Mouse (Mus musculus): Measurements from ENCODE around the gene Krtcap3. TPM values are rescaled to one million over a fixed set of nuclear protein-coding genes. Genes with fewer than 3 reads are reported as not detected.

Krtcap3 gene
- 45.4 TPM for polyA plus RNA-seq (2017; shearing (Covaris generic))

GRCm38 (mm10) chr5:31251541-31252101 is at the start of gene Krtcap3:
Gene Krtcap3, plus strand, starts transcription at chr5:31251691.

GRCm38 (mm10) chr5:31201742-31202590 is 49.5 kb upstream of the Krtcap3 start, which contains the start of gene Zfp513:
Gene Zfp513, minus strand, starts transcription at chr5:31202303.

GRCm38 (mm10) chr5:31220448-31221303 is 30.8 kb upstream of the Krtcap3 start, which contains the start of gene Ppm1g:
Gene Ppm1g, minus strand, starts transcription at chr5:31220687.

GRCm38 (mm10) chr5:31240637-31241521 is 10.6 kb upstream of the Krtcap3 start, which contains the start of the genes Nrbp1 and Gm9970:
Gene Nrbp1, plus strand, starts transcription at chr5:31240864.
Gene Gm9970, minus strand, starts transcription at chr5:31241232.

DNA sequence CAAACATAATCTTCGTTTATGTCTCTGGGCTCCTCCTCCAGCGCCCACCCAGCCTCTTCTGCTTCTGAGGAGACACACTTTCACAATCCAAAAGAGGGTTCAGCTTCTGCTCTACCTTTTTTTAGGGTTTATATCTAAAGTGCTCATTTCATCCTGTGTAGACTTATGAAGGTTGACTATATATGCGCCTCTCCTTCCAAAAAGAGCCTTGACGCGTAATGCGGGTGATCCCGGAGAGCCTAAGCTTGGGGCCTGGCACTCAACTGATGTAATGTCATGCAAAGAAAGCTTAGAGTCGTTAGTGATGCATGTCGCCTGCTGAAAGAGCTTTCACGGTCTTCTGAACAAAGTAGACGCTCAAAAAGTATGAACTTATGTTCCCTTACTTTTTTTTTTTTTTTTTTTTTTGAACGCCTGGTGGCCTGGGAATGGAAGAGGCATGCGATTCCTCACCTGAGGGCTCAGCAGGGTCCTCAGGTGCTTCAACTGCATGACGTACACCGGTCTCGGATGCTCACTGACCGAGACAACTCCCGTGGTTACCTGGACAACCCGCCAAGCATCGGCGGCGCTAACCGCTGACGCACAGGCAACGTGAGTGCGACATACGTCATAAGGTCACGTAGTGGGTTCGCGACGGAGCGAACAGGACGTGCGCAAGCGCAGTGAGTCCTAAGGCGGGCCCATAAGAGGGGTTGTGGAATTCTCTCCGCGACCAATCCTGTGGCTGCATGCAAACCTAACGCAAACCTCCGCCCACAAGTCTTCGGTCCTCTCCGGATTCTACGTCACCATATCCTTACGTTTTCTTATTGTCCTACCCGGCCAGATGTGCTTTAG is 39.2 kb downstream of the Krtcap3 start, which contains the start of gene Ift172:
Gene Ift172 (minus strand): TSS at position 596 of the 840 bp plus-strand sequence.

DNA sequence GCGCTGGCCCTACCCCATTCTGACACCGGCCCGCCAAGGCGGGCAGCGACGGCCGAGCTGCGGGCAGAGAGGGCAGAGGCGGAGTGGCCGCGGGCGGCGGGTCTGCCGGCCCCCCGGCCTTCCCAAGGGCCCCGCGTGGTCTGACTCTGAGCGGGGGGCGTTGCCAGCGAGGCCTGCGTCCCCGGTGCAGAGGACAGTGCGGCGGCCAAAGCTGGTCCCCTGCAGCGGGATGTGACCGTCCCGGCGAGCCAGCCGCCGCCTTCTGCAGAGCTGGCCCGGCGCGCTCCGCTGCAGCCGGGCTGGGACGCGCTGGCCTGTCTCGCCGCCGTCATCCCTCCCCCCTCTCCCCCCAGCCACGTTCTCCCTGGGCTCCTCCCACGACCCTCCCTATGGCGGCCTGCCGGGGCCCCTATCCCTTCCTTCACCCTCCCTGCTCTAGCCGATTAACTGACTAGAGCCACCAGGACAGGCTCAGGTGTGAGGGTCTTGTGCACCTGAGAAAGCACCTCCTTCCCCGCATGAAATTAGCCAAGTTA is 44.2 kb downstream of the Krtcap3 start, which contains the start of gene Fndc4:
Gene Fndc4 (minus strand): TSS at position 475 of the 536 bp plus-strand sequence.

GRCm38 (mm10) chr5:31297047-31297757 is 45.7 kb downstream of the Krtcap3 start, which contains the start of gene Gckr:
Gene Gckr, plus strand, starts transcription at chr5:31297443.

Other genes with a start within 250 kb of the Krtcap3 start
- 94.0 TPM for gene Atraid, start 203.4 kb upstream of the Krtcap3 start, polyA plus RNA-seq (2017; shearing (Covaris generic))
- 15.0 TPM for gene Slc5a6, start 202.8 kb upstream of the Krtcap3 start, polyA plus RNA-seq (2017; shearing (Covaris generic))
- gene Cad, start 196.9 kb upstream of the Krtcap3 start, polyA plus RNA-seq (2017; shearing (Covaris generic)) = 32.5 TPM
- not detected for gene Dnajc5g, start 145.4 kb upstream of the Krtcap3 start, polyA plus RNA-seq (2017; shearing (Covaris generic))
- gene Slc30a3, start 143.5 kb upstream of the Krtcap3 start, polyA plus RNA-seq (2017; shearing (Covaris generic)) = 0.72 TPM
- gene Trim54, start 135.0 kb upstream of the Krtcap3 start, polyA plus RNA-seq (2017; shearing (Covaris generic)) = not detected
- gene Ucn, start 112.9 kb upstream of the Krtcap3 start, polyA plus RNA-seq (2017; shearing (Covaris generic)) = not detected
- gene Mpv17, start 97.4 kb upstream of the Krtcap3 start, polyA plus RNA-seq (2017; shearing (Covaris generic)) = 47.9 TPM
- gene Gm29609, start 71.8 kb upstream of the Krtcap3 start, polyA plus RNA-seq (2017; shearing (Covaris generic)) = 1.2 TPM
- 122 TPM for gene Gtf3c2, start 71.5 kb upstream of the Krtcap3 start, polyA plus RNA-seq (2017; shearing (Covaris generic))
- gene Snx17, start 58.5 kb upstream of the Krtcap3 start, polyA plus RNA-seq (2017; shearing (Covaris generic)) = 148 TPM
- 98.6 TPM for gene Eif2b4, start 58.3 kb upstream of the Krtcap3 start, polyA plus RNA-seq (2017; shearing (Covaris generic))
- 37.1 TPM for gene Zfp513, start 49.4 kb upstream of the Krtcap3 start, polyA plus RNA-seq (2017; shearing (Covaris generic))
- 67.4 TPM for gene Ppm1g, start 31.0 kb upstream of the Krtcap3 start, polyA plus RNA-seq (2017; shearing (Covaris generic))
- 209 TPM for gene Nrbp1, start 10.8 kb upstream of the Krtcap3 start, polyA plus RNA-seq (2017; shearing (Covaris generic))
- not detected for gene Gm9970, start 10.5 kb upstream of the Krtcap3 start, polyA plus RNA-seq (2017; shearing (Covaris generic))
- 10.7 TPM for gene Ift172, start 39.4 kb downstream of the Krtcap3 start, polyA plus RNA-seq (2017; shearing (Covaris generic))
- not detected for gene Fndc4, start 44.4 kb downstream of the Krtcap3 start, polyA plus RNA-seq (2017; shearing (Covaris generic))
- gene Gckr, start 45.8 kb downstream of the Krtcap3 start, polyA plus RNA-seq (2017; shearing (Covaris generic)) = not detected
- 63.9 TPM for gene Zfp512, start 200.7 kb downstream of the Krtcap3 start, polyA plus RNA-seq (2017; shearing (Covaris generic))
- gene 4930548H24Rik, start 234.0 kb downstream of the Krtcap3 start, polyA plus RNA-seq (2017; shearing (Covaris generic)) = 0.17 TPM
- 47.4 TPM for gene Gpn1, start 243.1 kb downstream of the Krtcap3 start, polyA plus RNA-seq (2017; shearing (Covaris generic))